Mouse (Mus musculus) testis, adult 2 months (tissue): ENCODE data around the gene Gm28053. TPM values are rescaled to one million over a fixed set of nuclear protein-coding genes. Genes with fewer than 3 reads are reported as not detected.

Source experiments
- H3K27ac ChIP-seq: fragments of 200-500 bp; 2 replicates; pipeline ENCODE4 v1.5.1; 2012; ENCODE audit warnings: low read depth, low read length; ENCODE audit not compliant: control insufficient read depth, insufficient read depth
- H3K27me3 ChIP-seq: fragments of 200-500 bp; 2 replicates; pipeline ENCODE4 v1.6.1; 2012; ENCODE audit warnings: mild to moderate bottlenecking, low read length, moderate library complexity; ENCODE audit not compliant: control insufficient read depth, insufficient read depth
- H3K36me3 ChIP-seq: fragments of 200-500 bp; 2 replicates; pipeline ENCODE4 v1.6.1; 2012; ENCODE audit warnings: mild to moderate bottlenecking, low read length; ENCODE audit not compliant: control insufficient read depth, insufficient read depth
- H3K4me1 ChIP-seq: fragments of 200-500 bp; 2 replicates; pipeline ENCODE4 v1.6.1; 2012; ENCODE audit warnings: low read length; ENCODE audit not compliant: control insufficient read depth, insufficient read depth
- H3K4me3 ChIP-seq: fragments of 200-500 bp; 2 replicates; pipeline ENCODE4 v1.5.1; 2012; ENCODE audit warnings: low read depth, mild to moderate bottlenecking, low read length, moderate library complexity, mixed read lengths; ENCODE audit not compliant: control insufficient read depth
- CTCF ChIP-seq: fragments of 200-500 bp; IDR thresholded peaks from 2 replicates; pipeline ENCODE4 v1.5.1; 2012; ENCODE audit warnings: low read depth, mild to moderate bottlenecking, inconsistent platforms, low read length, moderate library complexity; ENCODE audit not compliant: control insufficient read depth, insufficient read depth, insufficient replicate concordance
- POLR2A ChIP-seq: fragments of 200-500 bp; IDR thresholded peaks from 2 replicates; pipeline ENCODE4 v1.6.1; 2012; ENCODE audit warnings: low read depth, mild to moderate bottlenecking, inconsistent platforms, low read length, moderate library complexity; ENCODE audit not compliant: control insufficient read depth
- polyA plus RNA-seq: library from polyadenylated mRNA; depleted of rRNA; stranded (reverse); fragments of >200 nt; gene quantifications from 2 replicates; pipeline ENCODE4 v1.2.3, GENCODE M21; 2012

Gm28053 gene
- polyA plus RNA-seq, 1 experiment = not detected

- no peak for TF ChIP-seq POLR2A
- no peak for TF ChIP-seq CTCF
- no peaks in the 10 kb centered on the region for H3K27me3 ChIP-seq
- H3K4me3 ChIP-seq = no peak overlapping the region
- no peaks in the 10 kb centered on the region for H3K36me3 ChIP-seq
- no peaks in the 10 kb centered on the region for H3K4me1 ChIP-seq
- H3K27ac ChIP-seq = no peak overlapping the region
Observed at GRCm38 (mm10) chr6:48684806-48685205, 33.6 kb upstream of the Gm28053 start.

GRCm38 (mm10) chr6:48685251-48685650 is 33.2 kb upstream of the Gm28053 start:
- Histone ChIP-seq H3K4me1 (no peaks in the 10 kb centered on the region), H3K27ac (no peak overlapping the region), H3K4me3 (no peak overlapping the region), H3K36me3 (no peaks in the 10 kb centered on the region), H3K27me3 (no peaks in the 10 kb centered on the region)
- TF ChIP-seq CTCF = no peak
- no peak for TF ChIP-seq POLR2A

- H3K4me3 ChIP-seq = no peak overlapping the region
- no peaks in the 10 kb centered on the region for H3K36me3 ChIP-seq
- TF ChIP-seq CTCF (no peak), POLR2A (no peak)
- H3K27ac ChIP-seq = no peak overlapping the region
- no peaks in the 10 kb centered on the region for H3K27me3 ChIP-seq
- no peaks in the 10 kb centered on the region for H3K4me1 ChIP-seq
Observed at GRCm38 (mm10) chr6:48685694-48686665, 32.4 kb upstream of the Gm28053 start.

GRCm38 (mm10) chr6:48687077-48687476 is 31.3 kb upstream of the Gm28053 start:
- no peaks in the 10 kb centered on the region for H3K27me3 ChIP-seq
- H3K4me3 ChIP-seq = no peak overlapping the region
- H3K4me1 ChIP-seq = no peaks in the 10 kb centered on the region
- no peaks in the 10 kb centered on the region for H3K36me3 ChIP-seq
- no peak overlapping the region for H3K27ac ChIP-seq
- no peak for TF ChIP-seq CTCF
- TF ChIP-seq POLR2A = no peak; the same call in 1 of the 2 replicates

GRCm38 (mm10) chr6:48689320-48689719 is 29.1 kb upstream of the Gm28053 start:
- no peak overlapping the region for H3K4me3 ChIP-seq
- no peaks in the 10 kb centered on the region for H3K4me1 ChIP-seq
- H3K36me3 ChIP-seq = no peaks in the 10 kb centered on the region
- H3K27me3 ChIP-seq = no peaks in the 10 kb centered on the region
- TF ChIP-seq POLR2A (no peak), CTCF (no peak)
- no peak overlapping the region for H3K27ac ChIP-seq

GRCm38 (mm10) chr6:48692962-48693361 is 25.4 kb upstream of the Gm28053 start:
- Histone ChIP-seq H3K27ac (no peak overlapping the region), H3K27me3 (no peaks in the 10 kb centered on the region), H3K4me3 (no peak overlapping the region), H3K4me1 (no peaks in the 10 kb centered on the region), H3K36me3 (no peaks in the 10 kb centered on the region)
- TF ChIP-seq CTCF (no peak), POLR2A (no peak)

GRCm38 (mm10) chr6:48696830-48697554 is 21.4 kb upstream of the Gm28053 start:
- TF ChIP-seq CTCF (no peak), POLR2A (no peak)
- no peak overlapping the region for H3K27ac ChIP-seq
- no peaks in the 10 kb centered on the region for H3K4me1 ChIP-seq
- H3K27me3 ChIP-seq = no peaks in the 10 kb centered on the region
- no peak overlapping the region for H3K4me3 ChIP-seq
- H3K36me3 ChIP-seq = no peaks in the 10 kb centered on the region
